Mouse (Mus musculus): ENCODE results near the gene Brinp1.

The Brinp1 gene

GRCm38 (mm10) chr4:68954322-68954901 lies at the start of gene Brinp1:
Gene Brinp1 (minus strand): TSS chr4:68954397.
- DNase-seq, result peak; percentile 95

GRCm38 (mm10) chr4:68957265-68957664 lies 3.1 kb upstream of the Brinp1 start:
- no peak for DNase-seq

GRCm38 (mm10) chr4:68955621-68956020 lies 1.4 kb upstream of the Brinp1 start:
- DNase-seq, result no peak

GRCm38 (mm10) chr4:68953667-68954321 lies 403 bp downstream of the Brinp1 start:
- DNase-seq, result no peak

GRCm38 (mm10) chr4:68953131-68953551 lies 1.1 kb downstream of the Brinp1 start:
- peak; percentile 54 for DNase-seq

- peak; percentile 92 for DNase-seq
Measured at GRCm38 (mm10) chr4:68950556-68950955, 3.6 kb downstream of the Brinp1 start.

GRCm38 (mm10) chr4:68942938-68943337 lies 11.3 kb downstream of the Brinp1 start:
- no peak for DNase-seq

GRCm38 (mm10) chr4:68930022-68930421 lies 24.2 kb downstream of the Brinp1 start:
- DNase-seq, result no peak

GRCm38 (mm10) chr4:68926091-68926490 lies 28.1 kb downstream of the Brinp1 start:
- no peak for DNase-seq

- no peak for DNase-seq
Measured at GRCm38 (mm10) chr4:68922944-68923343, 31.3 kb downstream of the Brinp1 start.

GRCm38 (mm10) chr4:68922504-68922903 lies 31.7 kb downstream of the Brinp1 start:
- DNase-seq, result no peak

- peak; percentile 20 for DNase-seq
Measured at GRCm38 (mm10) chr4:68920127-68920526, 34.1 kb downstream of the Brinp1 start.

- no peak for DNase-seq
Measured at GRCm38 (mm10) chr4:68910942-68911341, 43.3 kb downstream of the Brinp1 start.

- DNase-seq, result peak; percentile 32
Measured at GRCm38 (mm10) chr4:68906417-68907210, 47.6 kb downstream of the Brinp1 start.

GRCm38 (mm10) chr4:68890526-68890925 lies 63.7 kb downstream of the Brinp1 start:
- no peak for DNase-seq

- no peak for DNase-seq
Measured at GRCm38 (mm10) chr4:68886276-68886675, 67.9 kb downstream of the Brinp1 start.

- DNase-seq, result no peak
Measured at GRCm38 (mm10) chr4:68872028-68872427, 82.2 kb downstream of the Brinp1 start.

- peak; percentile 33 for DNase-seq
Measured at GRCm38 (mm10) chr4:68865135-68865767, 88.9 kb downstream of the Brinp1 start.

GRCm38 (mm10) chr4:68864668-68865067 lies 89.5 kb downstream of the Brinp1 start:
- DNase-seq, result peak; percentile 28

GRCm38 (mm10) chr4:68856868-68857267 lies 97.3 kb downstream of the Brinp1 start:
- peak; percentile 59 for DNase-seq

GRCm38 (mm10) chr4:68849671-68850070 lies 104.5 kb downstream of the Brinp1 start:
- DNase-seq, result no peak

- peak; percentile 20 for DNase-seq
Measured at GRCm38 (mm10) chr4:68846976-68847375, 107.2 kb downstream of the Brinp1 start.

GRCm38 (mm10) chr4:68845964-68846363 lies 108.2 kb downstream of the Brinp1 start:
- no peak for DNase-seq

All from cerebellum, adult 11-12 months (tissue).